ENCODE assay signal across 18 mouse cellular contexts in genomic region chr2:33664661-33665060, GRCm38 (mm10). TPM values are rescaled to one million over a fixed set of nuclear protein-coding genes. Genes with fewer than 3 reads are reported as not detected.
DNase-seq lines count a peak whose midpoint lies in the region; ATAC-seq lines count a peak whose summit lies in the region.
"Had no signal": no experiment of that assay in that cellular context is flagged by ENCODE, and none has a peak within 500 bp of the region (broad histone marks: within the 10 kb centered on the region; RNA-seq: fewer than 3 reads in every experiment).

No protein-coding gene starts in this region.

- H3K27ac ChIP-seq in heart, embryonic 10.5 days: peak overlapping the region; percentile 65; the same call in 1 of the 2 replicates
- no peak overlapping the region for H3K27ac ChIP-seq in kidney, embryonic 14.5 days (ENCODE audit: low read depth, low read length)
- peak overlapping the region; percentile 36 for H3K27ac ChIP-seq in embryonic facial prominence, embryonic 10.5 days (replicated peaks)
- H3K27ac ChIP-seq in limb, embryonic 11.5 days (replicated peaks; ENCODE audit: low read depth, low read length): no peak overlapping the region
- H3K27ac ChIP-seq: heart, embryonic 15.5 days; neural tube, embryonic 12.5 days had no signal

- H3K9me3 ChIP-seq in heart, embryonic 10.5 days: no peaks in the 10 kb centered on the region
- H3K9me3 ChIP-seq in kidney, embryonic 14.5 days (ENCODE audit: control insufficient read depth, low read length): no peaks in the 10 kb centered on the region
- H3K9me3 ChIP-seq in embryonic facial prominence, embryonic 10.5 days: no peaks in the 10 kb centered on the region
- H3K9me3 ChIP-seq in limb, embryonic 11.5 days (ENCODE audit: control insufficient read depth, low read length): no peaks in the 10 kb centered on the region
- H3K9me3 ChIP-seq: G1E; heart, embryonic 15.5 days; neural tube, embryonic 12.5 days had no signal

- H3K4me1 ChIP-seq in heart, embryonic 10.5 days: peaks cover 29% of the 10 kb centered on the region
- H3K4me1 ChIP-seq in kidney, embryonic 14.5 days (ENCODE audit: control insufficient read depth, insufficient read depth, low read length): peaks cover 18% of the 10 kb centered on the region
- H3K4me1 ChIP-seq in embryonic facial prominence, embryonic 10.5 days: peaks cover 49% of the 10 kb centered on the region
- H3K4me1 ChIP-seq in limb, embryonic 11.5 days (ENCODE audit: control insufficient read depth, insufficient read depth, low read length): peaks cover 13% of the 10 kb centered on the region

- DNase-seq in heart, embryonic 10.5 days (ENCODE audit: low spot score): no peak
- DNase-seq in heart, postnatal 14 days: no peak
- DNase-seq in kidney, adult 9 months: no peak
- no peak for DNase-seq in embryonic facial prominence, embryonic 10.5 days (ENCODE audit: low spot score)
- no peak for DNase-seq in limb, embryonic 11.5 days (ENCODE audit: low spot score)
- no peak for DNase-seq in thymus, postnatal 14 days
- DNase-seq in retina, postnatal 1 day: no peak
- DNase-seq: adrenal gland, postnatal 10 days; kidney, postnatal 10 days; thymus, adult 18-20 months had no signal

- WGBS in heart, embryonic 10.5 days: 70% methylated on average over 4 of the region's 4 CpGs
- 81% methylated on average over 4 of the region's 4 CpGs for WGBS in kidney, embryonic 14.5 days
- 81% methylated on average over 4 of the region's 4 CpGs for WGBS in embryonic facial prominence, embryonic 10.5 days
- WGBS in limb, embryonic 11.5 days: 74% methylated on average over 4 of the region's 4 CpGs

- H3K4me3 ChIP-seq in heart, embryonic 10.5 days: no peak overlapping the region
- H3K4me3 ChIP-seq in kidney, embryonic 14.5 days (ENCODE audit: low read length): no peak overlapping the region
- no peak overlapping the region for H3K4me3 ChIP-seq in embryonic facial prominence, embryonic 10.5 days
- no peak overlapping the region for H3K4me3 ChIP-seq in limb, embryonic 11.5 days (ENCODE audit: low read depth, low read length)
- H3K4me3 ChIP-seq: heart, embryonic 15.5 days; neural tube, embryonic 12.5 days had no signal

- no peak overlapping the region for H3K9ac ChIP-seq in kidney, embryonic 14.5 days (ENCODE audit: low read depth, low read length)
- no peak overlapping the region for H3K9ac ChIP-seq in limb, embryonic 11.5 days (ENCODE audit: low read length)
- H3K9ac ChIP-seq: heart, embryonic 15.5 days; neural tube, embryonic 12.5 days had no signal

- no peak overlapping the region for H3K4me2 ChIP-seq in kidney, embryonic 14.5 days (replicated peaks; ENCODE audit: low read depth, low read length)
- no peak overlapping the region for H3K4me2 ChIP-seq in limb, embryonic 11.5 days (ENCODE audit: low read depth, severe bottlenecking)
- H3K4me2 ChIP-seq: neural tube, embryonic 12.5 days had no signal

- intact Hi-C loops in heart, postnatal 14 days (cut with DNase I): no loop called here

- H3K36me3 ChIP-seq in heart, embryonic 10.5 days: no peaks in the 10 kb centered on the region
- H3K36me3 ChIP-seq in kidney, embryonic 14.5 days (ENCODE audit: control insufficient read depth, insufficient read depth, low read length): no peaks in the 10 kb centered on the region
- H3K36me3 ChIP-seq in embryonic facial prominence, embryonic 10.5 days (replicated peaks): no peaks in the 10 kb centered on the region
- no peaks in the 10 kb centered on the region for H3K36me3 ChIP-seq in limb, embryonic 11.5 days (ENCODE audit: control insufficient read depth, insufficient read depth, low read length)
- H3K36me3 ChIP-seq: G1E; heart, embryonic 15.5 days; neural tube, embryonic 12.5 days had no signal

- 0 out of 2 replicates have a peak, but pooled peaks have one; percentile 22 for ATAC-seq in kidney, embryonic 14.5 days (ENCODE audit: low FRiP score, low TSS enrichment)
- ATAC-seq in limb, embryonic 11.5 days (ENCODE audit: insufficient number of reproducible peaks, low FRiP score, low TSS enrichment, low read depth): 0 out of 2 replicates have a peak, but pooled peaks have one; percentile 47
- ATAC-seq: activated CD4-positive, CD25-positive, alpha-beta regulatory T cell, adult 4 months had no signal

- H3K27me3 ChIP-seq in heart, embryonic 10.5 days (ENCODE audit: insufficient read depth, poor library complexity, severe bottlenecking): peaks cover 36% of the 10 kb centered on the region
- H3K27me3 ChIP-seq in kidney, embryonic 14.5 days (ENCODE audit: control insufficient read depth, insufficient read depth, low read length): no peaks in the 10 kb centered on the region; the same call in 1 of the 2 replicates
- peaks cover 43% of the 10 kb centered on the region for H3K27me3 ChIP-seq in embryonic facial prominence, embryonic 10.5 days (replicated peaks; ENCODE audit: low read depth, poor library complexity, severe bottlenecking)
- H3K27me3 ChIP-seq in limb, embryonic 11.5 days (ENCODE audit: control insufficient read depth, insufficient read depth, low read length): no peaks in the 10 kb centered on the region
- H3K27me3 ChIP-seq: neural tube, embryonic 12.5 days had no signal

RNA-seq across cellular contexts. Expression of gene Lmx1b, which starts 24.4 kb away (rescaled TPM):
- polyA plus RNA-seq in heart, embryonic 10.5 days (2016; fragmentation: Nextera tagmentation; extraction: Ambion mirVana): 0.11 and 0.83 TPM in 2 replicates
- under 1 TPM; 0.05 to 0.38 TPM for total RNA-seq in heart, postnatal 14 days (2021)
- 1.9 and 2.2 TPM in 2 replicates for polyA plus RNA-seq in kidney, embryonic 14.5 days (2014; fragmentation: Nextera tagmentation; extraction: Ambion mirVana)
- 0.85 and 0.99 TPM in 2 replicates for polyA plus RNA-seq in embryonic facial prominence, embryonic 10.5 days (2016; fragmentation: Nextera tagmentation; extraction: Ambion mirVana)
- polyA plus RNA-seq in limb, embryonic 11.5 days (2014; fragmentation: Nextera tagmentation; extraction: Ambion mirVana): 10.2 and 10.6 TPM in 2 replicates
- total RNA-seq: granulocyte monocyte progenitor cell, adult 5-6 weeks; megakaryocyte-erythroid progenitor cell, adult 5-6 weeks; monocyte, adult 5-6 weeks had no signal
- polyA plus RNA-seq: activated CD4-positive, CD25-positive, alpha-beta regulatory T cell, adult 4 months; G1E; heart, embryonic 15.5 days had no signal

Comparison
In these comparisons a context has a peak if more than half of its experiments do, and no peak if none do; other contexts are left out.
1. H3K27ac ChIP-seq: peak in heart, embryonic 10.5 days (single experiment) and embryonic facial prominence, embryonic 10.5 days (single experiment); none in kidney, embryonic 14.5 days (single experiment) and limb, embryonic 11.5 days (single experiment).